Mouse (Mus musculus): ENCODE results near the gene Mtmr12.
"Not testable (repeated sequence)": the region's sequence is repeated elsewhere in the genome, so short reads cannot be mapped to it uniquely, and the experiment has no call there.

Gene Mtmr12

GRCm38 (mm10) chr15:12211577-12211976 is 6.7 kb downstream of the Mtmr12 start:
- no peak for DNase-seq (ENCODE audit: low read depth, low spot score)

GRCm38 (mm10) chr15:12212266-12212665 is 7.4 kb downstream of the Mtmr12 start:
- no peak for DNase-seq (ENCODE audit: low read depth, low spot score)

GRCm38 (mm10) chr15:12214531-12215414 is 9.9 kb downstream of the Mtmr12 start:
- no peak for DNase-seq (ENCODE audit: low read depth, low spot score)

GRCm38 (mm10) chr15:12215415-12215718 is 10.5 kb downstream of the Mtmr12 start:
- no peak for DNase-seq (ENCODE audit: low read depth, low spot score)

- no peak for DNase-seq (ENCODE audit: low read depth, low spot score)
Observed at GRCm38 (mm10) chr15:12216119-12216518, 11.3 kb downstream of the Mtmr12 start.

GRCm38 (mm10) chr15:12216798-12217197 is 12.0 kb downstream of the Mtmr12 start:
- DNase-seq (ENCODE audit: low read depth, low spot score) = no peak

GRCm38 (mm10) chr15:12217332-12217731 is 12.5 kb downstream of the Mtmr12 start:
- not testable (repeated sequence) for DNase-seq (ENCODE audit: low read depth, low spot score)

GRCm38 (mm10) chr15:12217849-12218248 is 13.0 kb downstream of the Mtmr12 start:
- DNase-seq (ENCODE audit: low read depth, low spot score) = no peak

GRCm38 (mm10) chr15:12218583-12219382 is 14.0 kb downstream of the Mtmr12 start:
- DNase-seq (ENCODE audit: low read depth, low spot score) = no peak

- DNase-seq (ENCODE audit: low read depth, low spot score) = no peak
Observed at GRCm38 (mm10) chr15:12221131-12221530, 16.3 kb downstream of the Mtmr12 start.

GRCm38 (mm10) chr15:12222564-12223302 is 17.9 kb downstream of the Mtmr12 start:
- DNase-seq (ENCODE audit: low read depth, low spot score) = no peak

- no peak for DNase-seq (ENCODE audit: low read depth, low spot score)
Observed at GRCm38 (mm10) chr15:12223393-12223792, 18.6 kb downstream of the Mtmr12 start.

GRCm38 (mm10) chr15:12224239-12224638 is 19.4 kb downstream of the Mtmr12 start:
- no peak for DNase-seq (ENCODE audit: low read depth, low spot score)

GRCm38 (mm10) chr15:12225062-12225461 is 20.2 kb downstream of the Mtmr12 start:
- no peak for DNase-seq (ENCODE audit: low read depth, low spot score)

- DNase-seq (ENCODE audit: low read depth, low spot score) = no peak
Observed at GRCm38 (mm10) chr15:12226908-12227307, 22.1 kb downstream of the Mtmr12 start.

- DNase-seq (ENCODE audit: low read depth, low spot score) = no peak
Observed at GRCm38 (mm10) chr15:12227355-12227754, 22.5 kb downstream of the Mtmr12 start.

- no peak for DNase-seq (ENCODE audit: low read depth, low spot score)
Observed at GRCm38 (mm10) chr15:12229603-12230242, 24.9 kb downstream of the Mtmr12 start.

GRCm38 (mm10) chr15:12230243-12230935 is 25.6 kb downstream of the Mtmr12 start:
- no peak for DNase-seq (ENCODE audit: low read depth, low spot score)

- DNase-seq (ENCODE audit: low read depth, low spot score) = no peak
Observed at GRCm38 (mm10) chr15:12231462-12231861, 26.6 kb downstream of the Mtmr12 start.

- DNase-seq (ENCODE audit: low read depth, low spot score) = no peak
Observed at GRCm38 (mm10) chr15:12232429-12232828, 27.6 kb downstream of the Mtmr12 start.

- DNase-seq (ENCODE audit: low read depth, low spot score) = no peak
Observed at GRCm38 (mm10) chr15:12233021-12233420, 28.2 kb downstream of the Mtmr12 start.

All from c-Kit-negative CD71-positive TER-119-positive erythroid progenitor cells, embryonic 14.5 days (primary cell).